ENCODE assay signal across 8 mouse cellular contexts in the genomic region with DNA sequence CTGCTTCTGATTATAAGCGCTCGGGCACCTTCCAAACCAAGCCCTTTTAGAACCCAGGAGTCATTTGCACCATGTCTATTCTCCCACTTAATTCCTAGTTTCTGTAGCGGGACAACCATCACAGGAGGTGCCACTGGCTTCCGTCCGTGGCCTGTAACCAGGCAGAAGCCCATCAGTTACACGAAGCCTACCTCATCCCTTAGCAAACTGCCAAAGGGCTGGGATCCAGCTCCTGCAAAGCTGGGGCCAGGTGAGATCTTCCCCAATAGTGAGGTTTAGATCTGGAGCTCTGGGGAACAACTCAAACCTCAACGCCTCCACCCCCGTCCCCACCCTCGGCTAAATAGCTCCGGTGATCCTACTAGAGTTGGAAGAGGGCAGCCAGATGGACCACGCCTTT. TPM values are rescaled to one million over a fixed set of nuclear protein-coding genes. Genes with fewer than 3 reads are reported as not detected.
DNase-seq lines count a peak whose midpoint lies in the region; ATAC-seq and TF ChIP-seq lines count a peak whose summit lies in the region.

No protein-coding gene starts in this region.

- 50% methylated on average over 11 of the region's 11 CpGs for WGBS in embryonic facial prominence, embryonic 15.5 days
- 57% methylated on average over 11 of the region's 11 CpGs for WGBS in limb, embryonic 10.5 days
- WGBS in neural tube, embryonic 15.5 days, result 61% methylated on average over 11 of the region's 11 CpGs

- H3K4me2 ChIP-seq in embryonic facial prominence, embryonic 15.5 days (replicated peaks), result peak overlapping the region; percentile 73
- peak overlapping the region; percentile 84 for H3K4me2 ChIP-seq in neural tube, embryonic 15.5 days

- H3K9me3 ChIP-seq in embryonic facial prominence, embryonic 15.5 days (replicated peaks), result no peaks in the 10 kb centered on the region
- H3K9me3 ChIP-seq in limb, embryonic 10.5 days (replicated peaks), result no peaks in the 10 kb centered on the region
- H3K9me3 ChIP-seq in neural tube, embryonic 15.5 days (replicated peaks), result no peaks in the 10 kb centered on the region

- no peak for DNase-seq in left cerebral cortex, adult 2 months (ENCODE audit: extremely low spot score in 1 of 2, low spot score in 2 of 2)
- DNase-seq in left cerebral cortex, adult 8-10 months (ENCODE audit: low spot score in 2 of 2), result no peak
- no peak for DNase-seq in limb, embryonic 10.5 days (ENCODE audit: low spot score)
- DNase-seq in thymus, postnatal 25 days, result no peak
- no peak for DNase-seq in right cerebral cortex, postnatal 10 days (ENCODE audit: low spot score in 2 of 2)
- DNase-seq in MN1 (ENCODE audit: low spot score), result no peak

- H3K4me3 ChIP-seq in left cerebral cortex, adult 2 months, result peak overlapping the region; percentile 74
- H3K4me3 ChIP-seq in embryonic facial prominence, embryonic 15.5 days (replicated peaks), result peak overlapping the region; percentile 89
- peak overlapping the region; percentile 75 for H3K4me3 ChIP-seq in limb, embryonic 10.5 days
- H3K4me3 ChIP-seq in neural tube, embryonic 15.5 days (replicated peaks), result peak overlapping the region; percentile 87

- peak overlapping the region; percentile 60 for H3K9ac ChIP-seq in embryonic facial prominence, embryonic 15.5 days
- H3K9ac ChIP-seq in neural tube, embryonic 15.5 days (replicated peaks), result peak overlapping the region; percentile 73

- intact Hi-C loops in left cerebral cortex, adult 2 months (cut with DNase I), result no loop called here

- peaks cover 27% of the 10 kb centered on the region for H3K4me1 ChIP-seq in embryonic facial prominence, embryonic 15.5 days
- peaks cover 24% of the 10 kb centered on the region for H3K4me1 ChIP-seq in limb, embryonic 10.5 days
- H3K4me1 ChIP-seq in neural tube, embryonic 15.5 days, result peaks cover 34% of the 10 kb centered on the region

- TF ChIP-seq CTCF in left cerebral cortex, adult 2 months (IDR thresholded peaks at IDR 0.05), result no peak

- H3K27ac ChIP-seq in left cerebral cortex, adult 2 months, result peak overlapping the region; percentile 38; the same call in 1 of the 2 replicates
- peak overlapping the region; percentile 92 for H3K27ac ChIP-seq in embryonic facial prominence, embryonic 15.5 days (replicated peaks)
- H3K27ac ChIP-seq in limb, embryonic 10.5 days, result peak overlapping the region; percentile 94
- H3K27ac ChIP-seq in neural tube, embryonic 15.5 days (replicated peaks), result peak overlapping the region; percentile 90

- H3K36me3 ChIP-seq in embryonic facial prominence, embryonic 15.5 days, result peaks cover 82% of the 10 kb centered on the region
- H3K36me3 ChIP-seq in limb, embryonic 10.5 days, result peaks cover 86% of the 10 kb centered on the region
- H3K36me3 ChIP-seq in neural tube, embryonic 15.5 days, result peaks cover 76% of the 10 kb centered on the region

- ATAC-seq in embryonic facial prominence, embryonic 15.5 days (ENCODE audit: insufficient number of reproducible peaks, low FRiP score, low TSS enrichment, low read depth), result no peak
- no peak for ATAC-seq in neural tube, embryonic 15.5 days (ENCODE audit: low FRiP score)

- H3K27me3 ChIP-seq in embryonic facial prominence, embryonic 15.5 days, result no peaks in the 10 kb centered on the region
- no peaks in the 10 kb centered on the region for H3K27me3 ChIP-seq in limb, embryonic 10.5 days (ENCODE audit: low read depth, poor library complexity, severe bottlenecking)
- H3K27me3 ChIP-seq in neural tube, embryonic 15.5 days (replicated peaks), result no peaks in the 10 kb centered on the region

RNA-seq across cellular contexts. Expression of gene Cd2bp2, which starts 0.6 kb away (rescaled TPM):
- 10 to 100 TPM; 77.7 to 80.8 TPM for total RNA-seq in left cerebral cortex, adult 2 months (2021)
- 100 to 1,000 TPM in 2 of 4 experiments, 10 to 100 TPM in 2; 89.7 to 111 (median 98.2) TPM for total RNA-seq in left cerebral cortex, adult 8-10 months (2022)
- polyA plus RNA-seq in embryonic facial prominence, embryonic 15.5 days (2015; fragmentation: Nextera tagmentation; extraction: Ambion mirVana), result 56.4 and 61.8 TPM in 2 replicates
- polyA plus RNA-seq in limb, embryonic 10.5 days (2016; fragmentation: Nextera tagmentation; extraction: Ambion mirVana), result 85.9 and 94.0 TPM in 2 replicates
- 64.2 and 65.8 TPM in 2 replicates for polyA plus RNA-seq in neural tube, embryonic 15.5 days (2015; fragmentation: Nextera tagmentation; extraction: Ambion mirVana)

RNA-seq across cellular contexts. Expression of gene Tbc1d10b, which starts 11.8 kb away (rescaled TPM):
- total RNA-seq in left cerebral cortex, adult 2 months (2021), result 100 to 1,000 TPM in 1 of 2 experiments, 10 to 100 TPM in 1; 91.9 to 110 TPM
- 100 to 1,000 TPM in 2 of 4 experiments, 10 to 100 TPM in 2; 89.4 to 105 (median 96.9) TPM for total RNA-seq in left cerebral cortex, adult 8-10 months (2022)
- polyA plus RNA-seq in embryonic facial prominence, embryonic 15.5 days (2015; fragmentation: Nextera tagmentation; extraction: Ambion mirVana), result 29.4 and 32.5 TPM in 2 replicates
- 32.1 and 34.8 TPM in 2 replicates for polyA plus RNA-seq in limb, embryonic 10.5 days (2016; fragmentation: Nextera tagmentation; extraction: Ambion mirVana)
- polyA plus RNA-seq in neural tube, embryonic 15.5 days (2015; fragmentation: Nextera tagmentation; extraction: Ambion mirVana), result 30.0 and 35.6 TPM in 2 replicates

RNA-seq across cellular contexts. Expression of gene Mylpf, which starts 12.2 kb away (rescaled TPM):
- 1 to 10 TPM; 2.7 to 3.3 TPM for total RNA-seq in left cerebral cortex, adult 2 months (2021)
- 10 to 100 TPM in 2 of 4 experiments, 1 to 10 TPM in 2; 1.9 to 21.6 (median 9.2) TPM for total RNA-seq in left cerebral cortex, adult 8-10 months (2022)
- polyA plus RNA-seq in embryonic facial prominence, embryonic 15.5 days (2015; fragmentation: Nextera tagmentation; extraction: Ambion mirVana), result 585 and 767 TPM in 2 replicates
- 8.8 and 13.1 TPM in 2 replicates for polyA plus RNA-seq in limb, embryonic 10.5 days (2016; fragmentation: Nextera tagmentation; extraction: Ambion mirVana)
- 42.1 and 72.2 TPM in 2 replicates for polyA plus RNA-seq in neural tube, embryonic 15.5 days (2015; fragmentation: Nextera tagmentation; extraction: Ambion mirVana)

RNA-seq across cellular contexts. Expression of gene Zfp553, which starts 36.4 kb away (rescaled TPM):
- total RNA-seq in left cerebral cortex, adult 2 months (2021), result 10 to 100 TPM; 17.8 to 20.5 TPM
- total RNA-seq in left cerebral cortex, adult 8-10 months (2022), result 10 to 100 TPM; 18.2 to 21.2 (median 21.0) TPM
- polyA plus RNA-seq in embryonic facial prominence, embryonic 15.5 days (2015; fragmentation: Nextera tagmentation; extraction: Ambion mirVana), result 41.3 and 42.5 TPM in 2 replicates
- polyA plus RNA-seq in limb, embryonic 10.5 days (2016; fragmentation: Nextera tagmentation; extraction: Ambion mirVana), result 74.2 and 74.9 TPM in 2 replicates
- 47.5 and 48.8 TPM in 2 replicates for polyA plus RNA-seq in neural tube, embryonic 15.5 days (2015; fragmentation: Nextera tagmentation; extraction: Ambion mirVana)

RNA-seq across cellular contexts. Expression of gene Sept1, which starts 36.4 kb away (rescaled TPM):
- total RNA-seq in left cerebral cortex, adult 2 months (2021), result 1 to 10 TPM; 3.5 to 6.4 TPM
- total RNA-seq in left cerebral cortex, adult 8-10 months (2022), result 1 to 10 TPM; 3.1 to 7.1 (median 5.4) TPM
- 22.4 and 23.9 TPM in 2 replicates for polyA plus RNA-seq in embryonic facial prominence, embryonic 15.5 days (2015; fragmentation: Nextera tagmentation; extraction: Ambion mirVana)
- polyA plus RNA-seq in limb, embryonic 10.5 days (2016; fragmentation: Nextera tagmentation; extraction: Ambion mirVana), result 27.0 and 29.9 TPM in 2 replicates
- polyA plus RNA-seq in neural tube, embryonic 15.5 days (2015; fragmentation: Nextera tagmentation; extraction: Ambion mirVana), result 15.8 and 40.6 TPM in 2 replicates

Comparison
In these comparisons a context has a peak if more than half of its experiments do, and no peak if none do; other contexts are left out.
1. H3K27ac ChIP-seq: peak in every context shown above with its lines; median percentile 94 in limb, embryonic 10.5 days; 92 in embryonic facial prominence, embryonic 15.5 days; 90 in neural tube, embryonic 15.5 days; 38 in left cerebral cortex, adult 2 months.